Mouse (Mus musculus) embryonic facial prominence, embryonic 11.5 days (tissue): ENCODE results near the gene Trim65. TPM values are rescaled to one million over a fixed set of nuclear protein-coding genes. Genes with fewer than 3 reads are reported as not detected.

Experiments used
- ATAC-seq: fragments of 200-750 bp; cut with Nextera tagmentation; replicated peaks from 2 replicates; pipeline ENCODE4 v1.8.0; 2017; ENCODE audit warnings: low read depth; ENCODE audit not compliant: insufficient number of reproducible peaks, low FRiP score, low TSS enrichment
- DNase-seq: peaks from one replicate; pipeline ENCODE4 v3.0.0-alpha.2; 2015; ENCODE audit warnings: low spot score
- H3K27ac ChIP-seq: fragments of 300-500 bp; sonication (generic); replicated peaks from 2 replicates; pipeline ENCODE4 v1.5.1; 2014; ENCODE audit warnings: mild to moderate bottlenecking, low read depth, low read length, control low read depth
- H3K27me3 ChIP-seq: fragments of 300-500 bp; sonication (generic); 2 replicates; pipeline ENCODE4 v1.6.1; 2014; ENCODE audit warnings: mild to moderate bottlenecking, low read length, moderate library complexity, mixed read lengths; ENCODE audit not compliant: control insufficient read depth, insufficient read depth
- H3K36me3 ChIP-seq: fragments of 300-500 bp; sonication (generic); replicated peaks from 2 replicates; pipeline ENCODE4 v1.6.1; 2014; ENCODE audit warnings: low read depth, mild to moderate bottlenecking, low read length, moderate library complexity, mixed read lengths; ENCODE audit not compliant: control insufficient read depth, insufficient read depth
- H3K4me1 ChIP-seq: fragments of 300-500 bp; sonication (generic); 2 replicates; pipeline ENCODE4 v1.6.1; 2014; ENCODE audit warnings: low read length, mixed read lengths; ENCODE audit not compliant: control insufficient read depth, insufficient read depth
- H3K4me2 ChIP-seq: fragments of 300-500 bp; sonication (generic); 2 replicates; pipeline ENCODE4 v1.6.1; 2014; ENCODE audit warnings: low read depth, mild to moderate bottlenecking, control low read depth, low read length, moderate library complexity
- H3K4me3 ChIP-seq: fragments of 300-500 bp; sonication (generic); 2 replicates; pipeline ENCODE4 v1.5.1; 2014; ENCODE audit warnings: low read depth, low read length, control low read depth
- H3K9ac ChIP-seq: fragments of 300-500 bp; sonication (generic); replicated peaks from 2 replicates; pipeline ENCODE4 v1.6.1; 2014; ENCODE audit warnings: mild to moderate bottlenecking, control low read depth, low read length
- H3K9me3 ChIP-seq: fragments of 300-500 bp; sonication (generic); replicated peaks from 2 replicates; pipeline ENCODE4 v1.6.1; 2016; ENCODE audit warnings: mild to moderate bottlenecking, low read length, inconsistent platforms, mixed read lengths; ENCODE audit not compliant: control insufficient read depth
- WGBS: fragments of 180-500 bp; shearing (Covaris S2); extraction: QIAGEN DNeasy Blood & Tissue Kit; methylation state at CpG from one replicate; pipeline ENCODE4 v1.1.7; 2014; 5-methylcytosine and 5-hydroxymethylcytosine counted together
- polyA plus RNA-seq: library from polyadenylated mRNA; unstranded; fragments of >200 nt; fragmentation: Nextera tagmentation; extraction: Ambion mirVana; gene quantifications from 2 replicates; pipeline ENCODE4 v1.2.1, GENCODE M21; 2014

The Trim65 gene
- polyA plus RNA-seq, 1 experiment from 2014 or later = 1.8 TPM

DNA sequence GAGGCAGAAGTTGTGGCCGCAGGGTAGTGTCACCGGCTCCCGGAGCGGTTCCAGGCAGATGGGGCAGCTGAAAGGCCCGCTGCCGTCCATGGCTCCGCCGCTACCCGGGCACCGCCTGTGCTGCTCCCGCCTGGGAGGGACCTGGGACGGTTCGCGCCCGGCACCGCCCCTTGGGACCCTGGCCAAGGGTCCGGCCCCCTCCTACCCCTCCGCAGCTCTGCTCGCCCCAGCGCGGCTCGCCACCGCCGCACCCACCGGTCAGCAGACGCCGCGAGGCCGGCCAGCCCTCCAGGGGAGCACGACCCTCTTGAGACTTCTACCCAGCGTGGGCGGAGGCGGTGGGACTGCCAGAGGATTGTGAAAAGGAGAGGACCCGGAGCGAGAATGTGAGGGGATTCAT, 20.8 kb downstream of the Trim65 start:
- WGBS = 3% methylated on average over 33 of the region's 35 CpGs
- Histone ChIP-seq H3K9me3 (no peaks in the 10 kb centered on the region), H3K9ac (peak overlapping the region; percentile 47; the same call in 1 of the 2 replicates), H3K4me3 (peak overlapping the region; percentile 36), H3K4me1 (peaks cover 11% of the 10 kb centered on the region), H3K36me3 (no peaks in the 10 kb centered on the region), H3K27ac (no peak overlapping the region), H3K27me3 (peaks cover 53% of the 10 kb centered on the region), H3K4me2 (peak overlapping the region; percentile 49)
- ATAC-seq = no peak
- no peak for DNase-seq

DNA sequence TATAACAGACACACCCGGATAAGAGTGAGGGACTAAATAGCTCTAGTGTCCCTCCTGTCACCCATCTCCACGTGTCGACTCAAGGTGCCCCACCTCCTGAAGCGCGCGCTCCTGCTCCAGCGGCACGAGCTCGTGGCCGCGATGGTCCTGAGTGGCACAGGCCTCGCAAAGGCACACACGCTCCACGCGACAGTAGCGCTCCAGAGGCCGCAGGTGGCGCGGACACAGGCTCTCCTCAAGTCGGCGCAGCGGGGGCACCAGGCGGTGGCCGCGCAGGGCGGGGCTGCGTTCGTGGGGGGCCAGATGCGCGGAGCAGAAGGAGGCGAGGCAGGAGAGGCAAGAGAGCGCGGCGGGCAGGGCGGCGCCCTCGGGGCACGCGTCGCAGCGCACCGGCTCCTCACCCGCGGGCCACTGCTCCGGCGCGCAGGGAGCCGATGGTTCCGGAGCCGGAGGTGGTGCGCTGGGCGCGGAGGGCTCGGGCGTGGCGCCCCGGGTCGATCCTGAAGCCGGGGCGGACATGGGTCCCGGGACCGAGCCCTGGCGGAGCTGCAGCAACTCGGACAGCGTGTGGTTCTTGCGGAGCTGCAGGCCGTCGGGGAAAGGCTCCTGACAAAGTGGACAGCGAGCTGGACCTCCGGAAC, 21.4 kb downstream of the Trim65 start:
- Histone ChIP-seq H3K27me3 (peaks cover 53% of the 10 kb centered on the region), H3K4me3 (peak overlapping the region; percentile 36), H3K9me3 (no peaks in the 10 kb centered on the region), H3K9ac (peak overlapping the region; percentile 47; the same call in 1 of the 2 replicates), H3K36me3 (no peaks in the 10 kb centered on the region), H3K4me2 (peak overlapping the region; percentile 49), H3K27ac (no peak overlapping the region), H3K4me1 (peaks cover 11% of the 10 kb centered on the region)
- DNase-seq = no peak
- 1% methylated on average over 70 of the region's 70 CpGs for WGBS
- ATAC-seq = no peak

DNA sequence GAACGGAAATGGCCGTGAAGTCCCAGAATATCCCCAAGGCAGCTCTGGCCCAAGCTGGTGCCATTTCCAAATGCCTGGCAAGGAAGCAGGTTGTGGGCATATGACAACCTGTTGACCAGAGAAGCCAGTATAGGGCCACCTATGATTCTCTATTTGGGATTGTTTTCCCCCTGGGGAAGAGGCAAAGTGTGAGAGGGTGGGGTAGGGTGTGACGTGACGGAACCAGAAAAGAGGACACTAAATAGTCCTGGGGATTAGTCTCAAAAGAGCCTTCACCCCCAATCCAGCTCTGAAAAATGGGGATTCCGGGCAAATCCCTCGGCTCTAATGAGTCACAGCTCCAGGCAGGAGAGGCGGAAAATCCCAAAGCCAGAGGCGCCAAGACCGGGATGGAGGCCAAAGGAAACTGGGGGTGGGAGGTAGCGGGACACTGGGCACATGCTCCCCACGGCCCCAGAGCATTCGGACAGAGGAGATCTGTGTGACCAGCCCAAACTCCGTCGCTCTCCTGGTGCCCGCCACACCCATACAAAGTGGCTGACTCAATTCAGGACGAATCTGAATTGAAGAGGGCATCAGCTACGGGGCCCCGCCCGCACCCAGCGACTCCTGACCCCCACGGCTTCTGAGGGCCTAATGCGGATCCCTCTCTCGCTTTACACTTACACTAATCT, 22.3 kb downstream of the Trim65 start:
- Histone ChIP-seq H3K9me3 (no peaks in the 10 kb centered on the region), H3K4me1 (peaks cover 18% of the 10 kb centered on the region), H3K9ac (no peak overlapping the region; the same call in 1 of the 2 replicates), H3K27ac (no peak overlapping the region), H3K27me3 (peaks cover 53% of the 10 kb centered on the region), H3K4me2 (no peak overlapping the region), H3K4me3 (peak overlapping the region; percentile 36), H3K36me3 (no peaks in the 10 kb centered on the region)
- 4% methylated on average over 22 of the region's 23 CpGs for WGBS
- ATAC-seq (no peak), DNase-seq (no peak)

DNA sequence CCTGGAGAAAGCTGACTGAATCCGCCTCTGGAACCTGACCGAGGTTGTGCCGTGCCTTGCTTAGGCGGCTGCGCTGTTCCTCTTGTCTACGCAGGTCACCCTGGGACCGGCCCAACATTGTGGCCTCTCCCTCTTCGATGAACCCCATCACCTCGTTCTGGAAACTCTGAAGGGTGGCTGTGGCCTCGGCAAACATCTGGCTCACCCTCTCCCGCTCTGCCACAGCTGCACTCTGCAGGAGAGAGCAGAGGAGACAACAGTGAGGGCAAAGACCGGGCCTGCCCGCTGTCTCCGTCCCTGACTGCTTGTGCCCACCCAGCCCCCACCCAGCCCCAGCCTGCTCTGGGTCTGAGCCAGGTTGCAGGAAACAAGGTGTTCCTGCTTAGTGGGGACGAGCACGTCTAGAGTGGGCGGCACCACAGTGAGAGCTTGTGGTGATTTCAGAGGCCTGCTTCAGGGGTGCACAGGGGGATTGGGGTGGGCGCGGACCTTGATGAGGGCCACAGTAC, 23.1 kb downstream of the Trim65 start:
- Histone ChIP-seq H3K9me3 (no peaks in the 10 kb centered on the region), H3K4me1 (peaks cover 18% of the 10 kb centered on the region), H3K9ac (no peak overlapping the region), H3K27me3 (peaks cover 53% of the 10 kb centered on the region), H3K27ac (no peak overlapping the region), H3K36me3 (no peaks in the 10 kb centered on the region), H3K4me2 (no peak overlapping the region), H3K4me3 (no peak overlapping the region)
- ATAC-seq = no peak
- WGBS = 9% methylated on average over 19 of the region's 19 CpGs
- no peak for DNase-seq

DNA sequence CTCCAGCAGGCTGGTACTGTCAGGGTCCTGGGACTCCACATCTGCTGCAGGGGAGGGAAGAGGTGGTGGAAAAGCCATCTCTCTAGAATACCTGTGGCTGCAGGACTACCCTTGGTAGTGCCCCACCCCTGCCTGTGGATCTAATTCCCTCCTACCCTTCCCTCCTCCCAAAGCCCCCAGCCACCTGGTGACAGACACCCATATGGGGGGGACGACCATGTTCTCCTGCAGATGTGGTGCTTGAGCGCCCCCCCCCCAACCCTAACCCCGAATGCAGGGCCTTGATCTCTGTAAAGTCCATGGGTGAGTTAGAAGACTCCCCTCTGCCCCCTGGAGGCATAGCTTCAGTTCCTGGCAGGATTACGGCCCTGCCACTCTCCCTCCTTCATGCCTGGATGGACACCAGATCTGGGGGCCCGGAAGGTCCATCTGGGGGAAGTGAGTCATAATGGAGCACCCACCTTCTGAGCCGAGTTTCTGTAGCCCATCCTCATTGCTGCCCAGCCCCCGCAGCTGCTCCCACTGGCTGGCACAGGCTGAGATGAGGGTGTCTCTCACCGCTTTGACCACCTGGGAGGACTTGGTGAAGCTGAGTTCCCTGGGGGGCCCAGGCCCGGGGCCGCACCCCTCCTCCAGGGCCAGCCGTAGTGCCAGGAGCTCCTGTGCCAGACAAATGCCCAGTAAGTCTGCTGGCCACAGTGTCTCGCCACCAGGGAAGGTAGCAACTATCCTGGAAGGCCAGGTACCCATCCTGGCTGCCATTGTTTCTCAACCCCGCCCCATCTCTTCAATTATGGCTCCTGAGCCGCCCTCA, 23.8 kb downstream of the Trim65 start:
- H3K9ac ChIP-seq = no peak overlapping the region
- DNase-seq = no peak
- no peak overlapping the region for H3K4me3 ChIP-seq
- H3K4me1 ChIP-seq = peaks cover 18% of the 10 kb centered on the region
- H3K36me3 ChIP-seq = no peaks in the 10 kb centered on the region
- ATAC-seq = no peak
- 14% methylated on average over 14 of the region's 14 CpGs for WGBS
- no peaks in the 10 kb centered on the region for H3K9me3 ChIP-seq
- no peak overlapping the region for H3K4me2 ChIP-seq
- peaks cover 53% of the 10 kb centered on the region for H3K27me3 ChIP-seq
- H3K27ac ChIP-seq = no peak overlapping the region

DNA sequence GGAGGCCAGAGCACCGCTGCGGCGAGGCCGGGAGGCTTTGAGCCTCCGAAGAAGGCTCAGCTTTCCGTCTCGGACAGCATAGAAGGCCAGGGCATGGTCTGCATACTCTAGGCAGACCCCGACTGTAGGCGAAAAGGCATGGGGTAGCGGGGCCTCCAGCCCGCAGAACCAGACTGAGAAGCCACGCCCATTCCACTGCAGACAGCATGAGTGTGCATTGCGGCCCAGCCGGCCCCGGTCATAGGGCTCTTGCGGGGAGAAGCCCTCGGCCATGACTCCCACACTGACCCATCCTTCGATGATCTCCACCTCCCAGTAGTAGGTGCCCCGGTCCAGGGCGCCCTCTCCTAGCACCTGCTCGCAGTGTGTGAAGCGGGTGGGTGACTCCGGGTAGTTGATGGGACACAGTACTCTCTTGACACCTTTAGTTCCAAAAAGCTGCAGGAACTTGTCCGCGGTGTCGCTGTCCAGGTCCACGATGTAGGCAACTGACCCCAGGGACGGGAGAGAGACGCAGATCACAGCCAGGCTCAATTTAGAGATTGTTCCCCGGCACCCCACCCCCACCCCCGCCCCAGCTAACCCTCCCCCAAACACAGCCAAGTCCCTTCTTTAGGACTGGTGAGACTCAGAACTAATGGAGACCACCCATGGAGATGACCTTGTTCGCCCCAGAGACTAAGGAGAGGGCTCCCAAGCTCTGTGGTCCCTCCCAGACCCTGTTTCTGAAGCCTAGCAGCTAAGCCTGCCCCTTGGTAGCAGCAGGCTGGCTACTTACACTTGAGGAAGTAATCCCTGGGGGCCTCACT, 24.6 kb downstream of the Trim65 start:
- Histone ChIP-seq H3K4me2 (peak overlapping the region; percentile 19), H3K4me3 (0 out of 2 replicates have a peak overlapping the region, but pooled peaks have one; percentile 13), H3K27me3 (peaks cover 48% of the 10 kb centered on the region), H3K9ac (0 out of 2 replicates have a peak overlapping the region, but pooled peaks have one; percentile 37), H3K4me1 (peaks cover 18% of the 10 kb centered on the region), H3K9me3 (no peaks in the 10 kb centered on the region), H3K36me3 (no peaks in the 10 kb centered on the region), H3K27ac (no peak overlapping the region)
- ATAC-seq (no peak), DNase-seq (peak; percentile 48)
- 18% methylated on average over 32 of the region's 32 CpGs for WGBS

DNA sequence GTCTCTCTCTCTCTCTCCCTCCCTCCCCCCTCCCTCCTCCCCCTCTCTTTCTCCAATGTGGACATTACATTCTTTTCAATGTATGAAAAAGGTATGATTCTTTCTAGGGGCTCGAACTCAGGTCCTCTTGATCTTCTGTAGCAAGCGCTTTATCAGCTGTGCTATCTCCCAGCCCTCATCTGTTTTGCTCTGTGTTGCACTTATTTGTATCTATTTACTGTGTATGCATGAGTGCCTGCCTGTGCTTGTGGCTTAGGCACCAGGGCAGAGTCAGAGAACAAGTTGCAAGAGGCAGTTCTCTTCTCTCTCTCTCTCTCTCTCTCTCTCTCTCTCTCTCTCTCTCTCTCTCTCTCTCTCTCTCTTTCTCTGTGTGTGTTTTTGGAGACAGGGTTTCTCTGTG, 25.9 kb downstream of the Trim65 start:
- H3K4me3 ChIP-seq = no peak overlapping the region
- ATAC-seq = no peak
- no peak overlapping the region for H3K9ac ChIP-seq
- no peak for DNase-seq
- H3K4me1 ChIP-seq = peaks cover 16% of the 10 kb centered on the region
- no peak overlapping the region for H3K27ac ChIP-seq
- no peaks in the 10 kb centered on the region for H3K9me3 ChIP-seq
- H3K4me2 ChIP-seq = no peak overlapping the region
- peaks cover 36% of the 10 kb centered on the region for H3K27me3 ChIP-seq
- H3K36me3 ChIP-seq = no peaks in the 10 kb centered on the region
- WGBS = 90% methylated on average over 2 of the region's 2 CpGs
